Mouse (Mus musculus): Measurements from ENCODE around the gene Gm26965.
A peak's percentile ranks its signal among the peaks of the same experiment; 100 is the strongest.
"Not testable (repeated sequence)": the region's sequence is repeated elsewhere in the genome, so short reads cannot be mapped to it uniquely, and the experiment has no call there.

The Gm26965 gene

DNA sequence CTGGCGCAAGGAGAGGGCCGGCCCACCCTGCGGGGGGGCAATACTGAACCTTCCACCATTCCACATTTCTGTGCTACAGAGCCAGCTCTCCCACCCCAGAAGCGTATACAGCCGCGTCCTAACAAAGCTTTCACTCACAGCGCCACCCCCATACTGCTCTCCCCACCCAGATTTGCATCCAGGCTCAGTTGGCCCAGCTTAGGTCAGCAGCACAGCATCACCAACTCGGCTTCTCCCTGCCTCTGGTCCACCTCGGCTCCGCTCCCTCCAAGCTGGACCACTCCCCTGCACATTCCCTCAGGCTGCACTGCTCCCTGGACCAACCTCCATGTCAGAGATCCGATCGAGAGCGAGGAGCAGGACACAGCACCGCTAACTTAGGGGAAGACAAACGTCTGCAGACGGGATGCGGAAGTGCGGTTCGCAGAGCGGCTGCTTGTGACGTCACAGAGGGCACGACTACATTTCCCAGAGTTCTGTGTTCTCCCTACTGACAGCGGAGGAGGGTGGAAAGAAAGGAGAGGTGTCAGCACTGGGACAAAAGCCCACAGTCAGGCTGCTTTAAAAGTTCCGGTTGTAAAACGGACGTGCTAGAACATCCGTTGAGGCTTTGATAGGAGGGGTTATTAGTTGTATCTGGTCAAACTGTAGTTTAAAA, at the start of gene Gm26965, which contains the start of gene Zfp87:
Gene Gm26965 (minus strand): TSS at position 399 of the 658 bp plus-strand sequence.
Gene Zfp87 (minus strand): TSS at position 425 of the 658 bp plus-strand sequence.
- DNase-seq = peak; percentile 94

DNA sequence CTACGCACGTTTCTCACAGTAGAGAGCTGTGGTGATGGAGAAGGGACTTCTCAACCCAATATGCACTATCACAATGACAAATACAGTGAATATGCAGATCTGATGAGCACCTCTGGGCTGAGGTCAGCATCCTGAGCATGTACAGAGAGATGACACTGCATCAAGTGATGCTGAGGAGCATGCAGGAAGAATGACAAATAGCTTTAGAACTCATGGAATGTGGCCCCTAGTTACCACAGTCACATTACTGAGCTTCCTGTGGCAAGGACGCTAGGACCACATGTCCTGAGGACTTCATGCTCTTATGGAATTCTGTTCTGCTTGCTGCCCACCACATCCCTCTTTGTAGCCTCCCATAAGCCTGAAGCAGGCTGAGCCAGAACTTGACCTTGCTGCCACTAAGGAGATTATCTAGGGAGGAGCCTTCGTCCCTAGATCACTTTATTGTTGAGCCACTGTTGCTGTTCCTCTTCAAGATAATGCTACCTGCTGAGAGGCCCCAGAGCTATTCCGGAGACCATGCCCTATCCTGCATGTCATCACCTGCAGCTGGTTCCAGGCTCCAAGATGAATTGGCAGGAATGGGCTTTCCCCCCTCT, 46.7 kb upstream of the Gm26965 start:
- DNase-seq = no peak

DNA sequence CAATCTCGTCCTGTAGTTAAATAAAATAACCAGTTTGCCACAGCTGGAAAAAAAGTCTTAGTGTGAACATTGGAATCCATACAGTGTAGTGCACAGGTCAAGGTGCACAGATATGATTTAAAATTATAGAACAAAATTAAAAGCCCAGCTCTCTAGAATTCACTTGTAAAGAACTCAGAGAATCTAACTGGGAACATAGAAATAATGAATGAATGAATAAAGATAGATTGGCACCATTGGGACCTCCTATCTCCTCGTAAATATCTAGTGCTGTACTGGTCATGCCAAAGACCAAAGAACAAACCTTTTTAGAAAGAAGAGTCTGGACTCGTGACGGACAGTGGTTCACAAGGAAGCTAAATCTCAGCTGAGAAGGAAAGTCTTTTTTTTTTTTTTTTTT, 27.8 kb upstream of the Gm26965 start, which contains the start of gene Zfp748:
Gene Zfp748 (minus strand): TSS at position 101 of the 400 bp plus-strand sequence.
- no peak for DNase-seq

DNA sequence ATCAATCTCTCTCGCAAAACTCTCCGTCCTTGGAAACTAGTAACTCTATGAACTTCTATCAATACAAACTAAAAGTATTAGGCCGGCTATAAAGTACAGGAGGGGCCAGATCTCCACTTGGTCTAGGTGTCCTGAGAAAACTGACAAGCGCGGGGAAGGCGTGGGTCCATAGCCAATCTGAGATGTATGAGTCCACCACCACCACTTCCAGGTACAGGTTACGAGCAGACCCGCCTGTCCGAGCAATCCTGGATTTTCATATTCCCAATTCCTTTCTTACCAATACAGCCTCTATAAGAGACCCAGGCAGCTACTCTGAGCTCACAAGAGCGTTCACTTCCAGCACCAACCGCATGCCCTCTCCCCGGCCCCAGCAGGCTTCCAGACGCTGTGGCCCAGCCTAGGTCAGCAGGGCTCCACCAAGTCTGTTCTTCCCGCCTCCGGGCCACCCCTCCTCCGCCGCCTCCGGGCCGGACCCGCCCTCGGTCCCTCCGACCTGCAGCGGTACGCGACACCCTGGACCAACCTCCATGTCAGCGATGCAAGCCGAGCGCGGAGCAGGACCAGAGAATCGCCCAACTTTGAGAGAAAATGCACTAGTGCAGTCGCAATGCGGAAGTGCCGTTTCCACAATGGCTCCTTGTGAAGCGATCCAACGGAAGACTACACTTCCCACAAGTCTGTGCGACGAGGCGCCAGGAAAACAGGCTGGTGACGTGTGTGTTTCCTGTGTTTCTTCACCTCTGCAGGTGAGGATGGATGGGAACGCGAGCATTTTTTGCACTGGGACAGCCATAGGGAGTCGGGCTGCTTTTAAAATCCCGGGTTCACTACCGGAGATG, 26.8 kb upstream of the Gm26965 start:
- DNase-seq = peak; percentile 84

DNA sequence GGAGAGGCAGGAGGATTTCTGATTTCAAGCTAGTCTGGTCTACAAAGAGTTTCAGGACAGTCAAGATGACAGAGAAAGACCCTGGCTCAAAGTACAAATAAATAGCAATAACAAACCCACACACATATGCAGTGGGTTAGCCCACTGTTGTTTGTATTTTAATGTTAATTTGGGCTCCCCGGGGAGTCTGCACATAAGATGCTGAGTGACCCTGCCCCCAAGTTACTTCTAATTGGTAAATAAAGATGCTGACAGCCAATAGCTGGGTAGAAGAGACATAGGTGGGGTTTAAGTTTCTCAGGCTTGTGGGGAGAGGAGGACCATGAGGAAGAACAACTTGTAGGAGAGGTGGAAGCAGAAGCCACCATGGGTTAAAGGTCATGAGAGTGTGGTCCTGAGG, 20.0 kb upstream of the Gm26965 start:
- DNase-seq = no peak

DNA sequence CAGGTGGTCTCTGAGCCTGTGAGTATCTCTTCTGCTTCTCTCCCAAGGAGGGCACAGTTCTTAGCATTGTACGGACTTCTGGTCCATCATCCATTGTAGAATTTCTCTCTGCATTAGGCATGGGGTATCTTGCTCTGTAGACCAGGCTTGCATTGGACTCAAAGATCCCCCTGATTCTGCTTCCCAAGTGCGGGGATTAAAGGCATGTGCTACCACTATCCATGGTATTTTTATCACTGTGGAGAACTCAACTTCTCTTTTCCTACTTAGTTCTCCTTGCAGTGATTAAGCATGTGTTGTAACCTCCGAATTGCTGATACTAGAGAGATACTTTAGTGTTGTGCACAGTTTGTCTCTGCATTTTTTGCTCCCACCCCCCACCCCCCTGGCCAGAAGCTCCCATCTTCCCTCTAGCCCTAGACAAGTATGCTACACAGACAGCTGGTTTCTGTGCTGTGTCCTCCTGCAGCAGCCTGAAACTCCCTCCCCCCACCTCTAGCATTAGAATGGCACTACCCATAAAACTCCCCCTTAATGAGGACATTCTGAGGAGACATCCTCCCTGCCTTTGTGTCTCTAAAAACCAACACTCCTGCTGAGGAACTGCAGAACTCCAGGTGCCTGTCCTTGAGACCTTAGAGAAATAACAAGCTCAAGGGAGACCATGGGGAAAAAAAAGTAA, 1.2 kb upstream of the Gm26965 start:
- DNase-seq = no peak

DNA sequence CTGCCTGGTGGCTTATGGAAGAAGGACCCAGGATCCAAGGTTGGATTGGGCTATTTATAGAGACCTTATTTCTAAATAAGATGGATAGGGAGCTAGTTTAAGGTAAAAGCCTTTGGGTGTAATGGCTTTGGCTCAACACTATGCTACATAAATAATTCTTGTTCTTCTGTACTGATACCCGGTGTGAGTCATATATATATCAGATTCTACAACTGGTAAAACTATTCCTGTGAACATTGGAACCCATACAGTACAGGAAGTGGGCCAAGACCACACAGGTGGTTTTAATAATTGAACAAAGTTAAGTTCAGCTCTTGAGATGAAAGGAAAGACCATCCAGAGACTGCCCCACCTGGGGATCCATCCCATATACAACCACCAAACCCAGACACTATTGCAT, 25.0 kb downstream of the Gm26965 start:
- DNase-seq = no peak

DNA sequence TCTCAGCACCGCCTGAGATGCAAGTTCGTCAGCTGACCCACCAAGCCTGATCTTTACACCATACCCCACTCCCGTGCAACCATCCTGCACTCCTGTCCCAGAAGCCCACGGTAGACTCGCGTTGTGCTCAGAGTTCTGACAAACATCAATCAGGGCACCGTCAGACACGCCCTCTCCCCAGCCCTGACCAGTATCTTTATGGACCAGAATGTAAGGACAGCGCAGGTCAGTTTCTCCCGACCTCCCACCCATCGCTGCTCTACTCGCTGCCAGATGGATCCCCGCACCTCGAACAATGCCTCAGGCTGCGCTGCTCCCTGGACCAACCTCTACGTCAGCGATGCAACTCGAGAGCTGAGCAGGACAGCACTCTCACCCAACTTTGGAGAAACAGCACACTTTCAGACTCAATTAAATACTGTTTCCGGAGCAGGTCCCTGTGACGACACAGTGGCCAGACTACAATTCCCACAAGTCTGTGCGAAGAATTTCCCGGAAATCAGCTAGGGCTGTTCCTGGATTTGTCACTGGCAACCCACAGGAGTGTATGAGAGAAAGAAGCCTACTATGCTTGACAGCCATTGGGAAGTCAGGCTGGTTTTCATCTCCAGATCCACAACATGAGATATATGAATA, 25.7 kb downstream of the Gm26965 start, which contains the start of gene Zfp58:
Gene Zfp58 (minus strand): TSS at position 472 of the 636 bp plus-strand sequence.
- peak; percentile 83 for DNase-seq

DNA sequence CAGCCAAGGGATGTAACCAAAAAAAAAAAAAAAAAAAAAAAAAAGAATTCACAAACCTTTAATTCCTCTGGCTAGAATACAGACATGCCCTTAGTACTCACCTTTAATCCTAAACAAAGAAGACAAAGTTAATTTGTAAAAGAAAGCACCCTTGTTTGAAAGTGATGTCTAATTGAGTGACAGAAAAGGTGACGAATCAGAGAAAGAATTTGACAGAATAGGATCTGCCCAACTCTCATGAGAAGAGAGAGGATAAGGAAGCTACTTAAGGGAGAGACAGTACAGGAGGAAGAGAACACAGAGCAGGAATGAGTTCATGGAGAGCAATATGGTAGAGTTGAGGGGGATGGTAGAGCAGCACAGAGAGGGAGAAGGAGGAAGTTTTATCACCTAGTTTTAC, 30.3 kb downstream of the Gm26965 start:
- no peak for DNase-seq

DNA sequence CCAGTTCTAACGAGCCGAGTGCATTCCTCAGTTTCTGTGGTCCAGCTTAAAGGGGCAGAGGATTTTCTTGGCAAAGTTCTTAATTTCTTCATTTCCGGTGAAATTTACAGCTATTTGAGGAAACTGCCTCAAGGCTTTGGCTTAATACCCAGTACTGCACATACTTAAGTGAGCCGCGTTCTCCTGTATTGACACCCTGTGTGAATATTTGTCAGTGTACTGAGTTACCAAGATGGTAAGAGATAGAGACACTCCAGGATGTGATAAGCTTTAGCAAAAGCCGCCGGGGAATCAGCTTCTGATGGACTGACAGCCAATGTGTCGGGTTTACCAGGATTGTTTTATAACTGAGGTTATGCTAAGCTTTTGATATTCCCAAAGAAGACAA, 41.5 kb downstream of the Gm26965 start:
- no peak for DNase-seq

DNA sequence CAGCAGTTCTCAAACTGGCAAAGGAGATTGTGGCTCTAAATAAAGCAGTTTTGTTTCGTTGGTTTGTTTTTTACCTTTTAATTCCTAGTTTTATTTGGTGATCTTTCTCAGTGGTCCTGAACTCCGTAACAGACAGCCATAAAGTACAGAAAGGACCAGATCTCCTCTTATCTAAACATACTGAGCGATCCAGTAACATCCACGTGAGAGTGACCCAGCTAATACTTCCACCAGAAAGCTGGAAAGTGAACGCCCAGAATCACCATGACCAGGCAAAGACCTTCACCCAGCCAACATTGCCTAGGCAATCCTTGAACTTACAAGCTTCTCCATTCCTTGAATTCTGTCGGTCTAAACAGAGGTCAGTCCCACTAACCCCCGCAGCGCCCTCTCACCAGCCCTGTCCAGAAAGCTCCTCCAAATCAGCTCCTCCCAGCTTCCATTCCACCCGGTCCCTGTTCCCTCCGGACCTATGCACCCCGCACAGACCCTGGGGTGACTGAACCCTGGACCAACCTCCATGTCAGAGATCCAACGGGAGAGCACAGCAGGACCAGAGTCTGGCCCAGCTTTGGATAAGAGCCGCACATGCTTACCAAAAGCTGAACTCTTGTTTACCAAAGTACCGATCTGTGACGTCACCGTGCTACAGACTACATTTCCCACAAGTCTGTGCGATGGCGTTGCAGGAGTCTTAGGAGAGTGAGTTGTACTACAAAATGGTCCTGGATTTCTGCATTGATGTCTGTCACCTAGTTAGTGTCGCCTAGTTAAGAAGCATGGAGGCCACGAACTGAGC, 42.1 kb downstream of the Gm26965 start, which contains the start of gene Zfp874b:
Gene Zfp874b (minus strand): TSS at position 634 of the 799 bp plus-strand sequence.
- DNase-seq = peak; percentile 92

DNA sequence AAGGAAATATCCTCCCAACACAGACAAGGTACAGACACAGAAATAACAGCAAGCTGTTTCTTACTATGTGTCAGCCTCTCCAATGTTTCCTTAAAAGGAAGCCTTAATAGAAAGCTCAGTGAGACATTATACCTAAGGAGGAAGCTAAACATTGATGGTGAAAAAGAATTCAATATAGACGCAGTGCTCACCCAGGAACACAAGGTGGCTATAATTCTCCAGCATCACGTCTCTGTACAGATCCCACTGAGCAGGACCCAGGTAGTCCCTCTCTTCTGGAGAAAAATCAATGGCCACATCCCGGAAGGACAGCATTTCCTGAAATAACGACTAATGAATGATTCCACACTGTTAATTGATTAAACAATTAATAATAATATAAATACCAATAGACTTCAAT, 44.4 kb downstream of the Gm26965 start:
- no peak for DNase-seq

DNA sequence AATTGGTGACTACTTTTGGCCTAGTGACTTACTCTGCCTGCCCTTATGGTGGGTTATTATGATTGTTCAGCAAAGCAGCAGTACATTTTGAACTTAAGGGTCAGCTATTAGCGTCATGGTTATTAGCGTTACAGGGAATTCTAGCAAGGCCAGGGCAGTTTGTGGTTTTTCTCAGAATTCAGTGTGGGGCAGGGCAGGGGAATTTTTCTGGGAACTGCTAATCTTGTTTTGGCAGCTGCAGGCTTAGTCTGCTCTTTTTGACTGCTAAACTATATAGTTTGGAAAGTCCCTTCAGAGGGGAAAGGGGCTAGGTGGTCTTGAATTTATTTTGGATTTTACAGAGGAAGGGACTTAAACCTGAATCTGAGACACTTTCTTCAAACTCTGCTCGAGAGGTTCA, 56.7 kb downstream of the Gm26965 start:
- no peak for DNase-seq

DNA sequence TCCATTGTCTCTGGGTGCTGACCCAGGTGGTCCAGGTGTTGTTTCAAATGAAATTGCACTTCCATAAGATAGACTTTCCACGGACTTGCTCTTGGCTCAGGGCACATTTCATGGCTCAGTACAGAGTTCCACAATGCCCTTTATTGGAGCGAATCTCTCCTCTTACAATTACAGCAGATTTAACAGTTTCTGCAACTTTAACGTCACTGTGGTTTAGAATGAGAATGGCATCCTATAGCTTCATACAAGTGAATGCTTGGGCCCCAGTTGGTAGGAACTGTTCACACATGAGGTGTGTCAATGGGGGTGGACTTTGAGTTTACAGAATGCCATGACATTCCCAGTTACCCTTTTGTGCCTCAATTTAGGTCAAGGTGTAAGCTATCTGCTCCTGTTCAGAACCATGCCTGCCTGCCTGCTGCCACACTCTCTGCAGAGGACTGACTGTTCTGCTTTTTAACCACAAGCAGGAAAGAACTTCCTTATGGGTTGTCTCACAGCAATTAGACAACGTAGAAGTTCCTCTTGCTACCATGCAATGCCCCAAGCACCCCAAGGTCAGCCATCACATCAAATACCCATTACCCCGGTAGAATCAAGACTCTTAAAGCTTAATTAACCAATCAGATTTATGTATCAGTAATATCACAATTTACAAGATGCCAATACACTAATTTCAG, 62.3 kb downstream of the Gm26965 start:
- not testable (repeated sequence) for DNase-seq

DNA sequence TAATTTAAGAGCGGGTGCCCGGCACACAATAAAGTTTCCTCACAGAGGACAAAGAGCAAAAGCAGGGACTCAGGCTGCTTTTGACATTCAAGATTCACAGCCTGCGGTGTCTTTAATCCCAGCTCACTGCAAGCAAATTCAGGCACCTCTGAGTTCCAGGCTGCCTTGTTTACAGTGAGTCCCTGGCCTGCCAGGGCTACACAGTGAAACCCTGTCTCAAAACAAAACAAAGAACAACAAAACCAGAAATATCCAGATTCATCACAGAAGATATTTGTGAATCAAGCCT, 74.0 kb downstream of the Gm26965 start:
- peak; percentile 2 for DNase-seq

DNA sequence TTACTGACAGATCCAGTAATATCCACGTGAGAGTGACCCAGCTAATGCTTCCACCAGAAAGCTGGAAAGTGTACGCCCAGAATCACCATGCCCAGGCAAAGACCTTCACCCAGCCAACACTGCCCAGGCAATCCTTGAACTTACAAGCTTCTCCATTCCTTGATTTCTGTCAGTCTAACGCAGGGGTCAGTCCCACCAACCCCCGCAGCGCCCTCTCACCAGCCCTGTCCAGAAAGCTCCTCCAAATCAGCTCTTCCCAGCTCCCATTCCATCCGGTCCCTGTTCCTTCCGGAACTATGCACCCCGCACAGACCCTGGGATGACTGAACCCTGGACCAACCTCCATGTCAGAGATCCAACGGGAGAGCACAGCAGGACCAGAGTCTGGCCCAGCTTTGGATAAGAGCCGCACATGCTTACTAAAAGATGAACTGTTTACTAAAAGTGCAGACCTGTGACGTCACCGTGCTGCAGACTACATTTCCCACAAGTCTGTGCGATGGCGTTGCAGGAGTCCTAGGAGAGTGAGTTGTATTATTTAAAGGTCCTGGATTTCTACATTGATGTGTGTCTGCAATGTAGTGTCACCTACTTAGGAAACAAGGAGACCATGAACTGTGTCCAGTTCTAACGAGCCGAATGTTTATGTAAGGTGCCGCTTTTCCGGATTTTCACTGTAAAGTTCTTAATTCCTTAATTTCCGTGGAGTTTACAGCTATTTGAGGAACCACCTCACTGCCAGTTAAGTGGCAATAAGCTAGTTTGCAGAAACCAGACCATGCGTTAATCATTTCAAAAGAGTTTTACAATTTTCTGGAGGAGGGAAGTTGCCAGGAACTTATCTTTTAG, 74.6 kb downstream of the Gm26965 start, which contains the start of gene Zfp874a:
Gene Zfp874a (minus strand): TSS at position 453 of the 849 bp plus-strand sequence.
- DNase-seq = peak; percentile 92

Data from lung, postnatal 14 days (tissue).